Mouse (Mus musculus): ENCODE data around the gene S100a11.
A peak's percentile ranks its signal among the peaks of the same experiment; 100 is the strongest.
"Not testable (repeated sequence)": the region's sequence is repeated elsewhere in the genome, so short reads cannot be mapped to it uniquely, and the experiment has no call there.

S100a11 gene

DNA sequence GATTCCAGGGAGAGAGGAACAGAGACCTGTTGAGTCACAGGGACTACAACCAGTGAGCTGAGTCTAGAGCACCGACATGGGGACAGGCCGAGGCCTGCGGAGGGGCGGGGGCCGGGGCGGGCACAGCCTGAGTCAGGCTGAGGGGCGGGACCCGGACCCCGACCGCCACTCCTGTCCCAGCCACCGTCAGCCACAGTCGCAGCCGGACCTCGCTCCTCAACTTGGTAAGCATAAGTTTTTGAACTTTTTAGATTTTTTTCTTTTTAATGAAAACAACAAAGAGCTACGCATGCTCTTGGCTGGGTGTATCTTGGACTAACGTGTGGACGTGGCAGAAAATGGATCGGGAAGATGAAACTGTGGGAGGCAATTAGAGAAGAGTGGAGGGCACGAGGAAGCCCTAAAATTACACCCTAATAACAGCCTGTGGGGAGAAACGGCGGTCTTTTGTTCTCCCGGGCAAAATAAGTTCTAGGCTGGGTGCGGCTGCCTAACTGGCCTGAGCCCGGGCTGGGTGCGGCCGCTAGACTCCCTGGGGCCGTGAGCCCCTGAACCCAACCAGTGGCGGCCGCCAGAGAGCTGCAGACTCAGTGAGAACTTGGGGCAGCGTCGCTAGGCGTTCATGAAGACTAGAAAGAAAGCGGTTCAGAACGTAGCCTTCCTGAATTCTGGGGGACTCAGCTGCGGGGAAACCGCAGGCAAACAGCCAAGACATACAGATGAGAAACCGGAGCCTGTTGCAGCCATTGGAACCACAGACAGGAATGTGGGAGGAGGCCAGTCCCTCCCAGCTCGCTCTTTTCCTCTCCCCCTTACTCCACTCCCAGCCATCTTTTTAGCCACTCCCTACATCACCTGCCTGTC lies at the start of gene S100a11:
Gene S100a11 (plus strand): TSS at position 159 of the 864 bp plus-strand sequence.
- DNase-seq, result peak; percentile 50 to 53

DNA sequence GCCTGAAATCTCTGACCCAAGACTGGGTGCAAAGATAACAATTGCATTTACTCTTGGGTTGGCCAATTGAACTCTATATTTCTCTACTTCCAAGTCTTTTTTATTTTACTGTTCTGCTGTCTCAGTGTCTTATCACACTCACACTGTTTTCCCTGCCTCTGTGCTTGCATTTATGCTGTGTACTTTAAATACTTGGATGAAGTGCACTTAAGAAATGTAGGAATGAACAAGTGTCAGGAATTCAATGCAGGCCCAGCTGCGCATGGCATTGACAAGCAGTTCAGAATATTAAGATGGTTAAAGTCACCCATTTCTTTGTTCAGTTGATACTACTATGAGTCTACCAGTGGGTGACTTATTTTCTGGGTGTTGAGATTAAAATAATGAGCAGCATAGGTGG lies 40.2 kb upstream of the S100a11 start:
- DNase-seq, result no peak

DNA sequence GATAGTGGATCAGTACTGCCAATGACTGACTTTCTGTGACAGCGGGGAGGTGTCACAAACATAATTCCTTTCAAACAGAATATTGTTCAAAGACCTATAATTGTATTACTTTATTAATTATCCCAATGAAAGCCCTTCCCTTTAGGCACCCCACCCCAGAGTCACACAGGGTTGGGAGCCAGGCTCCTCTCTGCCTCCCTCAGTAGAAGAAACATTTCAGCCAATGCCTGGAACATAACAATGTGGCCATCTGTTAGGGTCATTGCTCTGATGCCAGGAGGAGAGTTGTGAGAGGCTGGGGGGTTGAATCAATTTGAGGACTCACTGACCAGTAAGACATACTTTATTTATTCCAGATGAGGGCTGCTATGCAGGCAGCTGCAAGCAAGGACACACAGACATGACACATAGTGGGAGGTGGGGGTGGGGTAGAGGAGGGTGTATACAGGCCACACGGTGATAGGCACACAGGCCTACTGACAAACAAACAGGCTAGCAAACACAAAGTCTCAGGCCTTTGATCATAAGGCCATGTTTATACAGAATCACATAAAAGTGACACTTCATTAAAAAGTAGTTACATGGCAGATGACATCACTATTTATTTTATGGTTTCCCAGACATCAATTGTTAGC lies 38.2 kb upstream of the S100a11 start:
- DNase-seq, result no peak

DNA sequence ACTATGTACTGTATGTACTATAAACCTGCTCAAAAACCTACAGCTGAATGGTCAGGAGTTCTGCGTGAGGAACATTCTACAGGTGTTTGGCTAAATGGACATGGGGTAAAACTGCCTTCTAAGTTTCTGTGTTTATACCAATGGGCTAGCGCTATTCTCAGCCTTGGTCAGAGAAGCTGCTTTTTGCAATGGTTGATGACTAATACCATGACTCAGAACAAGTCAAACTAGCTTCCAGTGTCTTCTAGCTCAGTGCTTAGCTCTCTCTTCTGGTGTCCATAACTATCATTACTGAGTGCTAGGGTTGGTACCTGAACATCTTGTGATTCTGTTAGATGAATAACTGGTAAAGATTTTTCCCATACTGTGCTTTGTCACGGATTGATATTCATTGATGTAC lies 34.7 kb upstream of the S100a11 start:
- no peak for DNase-seq

DNA sequence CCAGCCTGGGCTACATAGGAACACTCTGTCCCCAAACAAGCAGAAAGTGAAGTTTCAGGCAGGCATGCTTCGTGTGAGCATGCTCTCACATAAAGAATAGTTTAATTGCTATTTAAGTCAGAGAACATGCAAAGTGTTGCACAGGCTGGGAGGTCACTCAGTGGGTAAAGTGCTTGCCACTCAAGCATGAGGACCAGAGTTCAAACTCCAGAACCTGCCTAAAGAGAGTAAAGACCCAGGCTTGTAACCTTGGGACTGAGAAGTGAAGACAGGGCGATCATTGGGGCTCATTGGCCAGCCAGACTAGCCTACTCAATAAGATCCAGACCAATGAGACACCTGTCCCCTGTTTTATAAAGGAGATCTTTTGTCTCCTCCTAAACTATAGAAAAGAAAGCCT lies 31.7 kb upstream of the S100a11 start:
- no peak for DNase-seq

DNA sequence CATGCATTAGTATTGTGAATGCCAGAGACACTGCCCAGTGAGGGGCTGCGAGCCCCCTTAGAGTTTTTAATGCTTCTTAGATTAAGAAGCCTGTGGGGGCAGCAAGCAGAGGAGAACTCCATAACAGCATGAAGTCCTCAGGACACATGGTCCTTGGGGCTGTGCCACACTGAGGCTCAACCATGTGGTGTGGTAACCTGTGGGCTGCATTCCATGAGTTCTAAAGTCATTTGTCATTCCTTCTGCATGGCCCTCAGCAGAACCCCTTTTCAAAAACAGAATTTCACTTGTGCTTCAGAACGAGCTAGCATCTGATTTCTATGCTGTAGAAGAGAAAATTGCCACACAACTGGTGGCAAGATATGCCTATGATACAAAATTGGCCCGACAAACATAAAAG lies 28.1 kb upstream of the S100a11 start:
- no peak for DNase-seq

DNA sequence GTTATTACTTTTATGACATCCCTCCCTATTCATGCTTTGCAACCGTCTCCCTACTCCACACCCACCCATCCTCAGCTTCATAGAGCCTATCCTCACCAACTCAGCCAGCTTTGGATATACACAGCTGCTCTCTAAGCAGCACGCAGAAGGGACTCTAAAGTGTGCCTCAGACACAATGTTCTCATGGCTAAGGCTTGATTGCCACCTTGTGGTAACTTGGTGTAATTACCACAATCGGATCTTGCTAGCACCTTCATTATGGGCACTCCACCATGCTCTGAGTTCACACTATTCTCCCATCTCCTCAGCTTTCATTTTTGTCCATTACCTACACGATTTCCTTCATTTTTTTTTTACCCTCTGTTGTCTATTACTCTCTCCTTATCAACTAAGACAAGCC lies 26.3 kb upstream of the S100a11 start:
- peak; percentile 4 to 14 for DNase-seq

DNA sequence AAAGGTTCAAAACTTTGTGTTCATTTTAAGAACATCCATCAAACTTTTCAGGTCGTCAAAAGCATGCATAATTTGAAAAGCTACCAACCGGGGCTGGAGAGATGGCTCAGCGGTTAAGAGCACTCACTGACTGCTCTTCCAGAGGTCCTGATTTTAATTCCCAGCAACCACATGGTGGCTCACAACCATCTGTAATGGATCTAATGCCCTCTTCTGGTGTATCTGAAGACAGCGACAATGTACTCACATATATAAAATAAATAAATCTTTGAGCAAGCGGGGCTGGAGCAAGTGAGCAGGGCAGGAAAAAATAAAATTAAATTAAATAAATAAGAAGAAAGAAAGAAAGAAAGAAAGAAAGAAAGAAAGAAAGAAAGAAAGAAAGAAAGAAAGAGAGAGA lies 25.5 kb upstream of the S100a11 start:
- not testable (repeated sequence) for DNase-seq

DNA sequence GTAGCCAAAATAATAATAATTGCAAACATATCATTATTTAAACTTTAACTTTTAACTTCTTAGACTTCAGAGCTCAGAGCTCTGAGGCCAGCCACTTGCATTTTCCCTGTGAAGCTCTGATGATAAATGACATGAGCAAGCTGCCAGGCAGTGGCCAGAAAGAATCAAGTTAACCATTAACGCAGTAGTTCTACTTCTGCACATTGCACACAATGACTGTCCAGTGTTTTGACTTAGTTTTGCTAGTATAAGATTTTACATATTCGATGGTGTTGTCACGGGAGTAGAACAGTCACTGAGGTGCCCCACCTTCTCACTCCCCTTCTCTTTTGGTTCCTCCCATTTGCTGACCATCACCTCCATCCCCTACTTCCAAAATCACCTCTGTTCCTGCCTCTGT lies 23.2 kb upstream of the S100a11 start:
- no peak for DNase-seq

DNA sequence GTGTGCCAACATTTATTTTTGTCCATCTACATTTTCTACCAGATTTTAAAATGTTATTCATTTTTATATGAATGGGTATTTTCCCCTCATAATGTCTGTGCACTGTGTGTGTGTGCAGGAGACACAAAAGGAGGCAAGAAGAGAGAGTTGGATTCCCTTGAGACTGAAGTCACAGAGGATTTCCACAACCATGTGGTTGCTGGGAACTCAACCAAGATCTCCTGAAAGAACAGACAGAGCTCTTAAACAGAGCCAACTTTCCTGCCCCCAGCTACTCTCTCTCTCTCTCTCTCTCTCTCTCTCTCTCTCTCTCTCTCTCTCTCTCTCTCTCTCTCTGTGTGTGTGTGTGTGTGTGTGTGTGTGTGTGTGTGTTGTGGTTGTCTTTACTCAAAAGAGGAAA lies 21.2 kb upstream of the S100a11 start:
- no peak for DNase-seq

DNA sequence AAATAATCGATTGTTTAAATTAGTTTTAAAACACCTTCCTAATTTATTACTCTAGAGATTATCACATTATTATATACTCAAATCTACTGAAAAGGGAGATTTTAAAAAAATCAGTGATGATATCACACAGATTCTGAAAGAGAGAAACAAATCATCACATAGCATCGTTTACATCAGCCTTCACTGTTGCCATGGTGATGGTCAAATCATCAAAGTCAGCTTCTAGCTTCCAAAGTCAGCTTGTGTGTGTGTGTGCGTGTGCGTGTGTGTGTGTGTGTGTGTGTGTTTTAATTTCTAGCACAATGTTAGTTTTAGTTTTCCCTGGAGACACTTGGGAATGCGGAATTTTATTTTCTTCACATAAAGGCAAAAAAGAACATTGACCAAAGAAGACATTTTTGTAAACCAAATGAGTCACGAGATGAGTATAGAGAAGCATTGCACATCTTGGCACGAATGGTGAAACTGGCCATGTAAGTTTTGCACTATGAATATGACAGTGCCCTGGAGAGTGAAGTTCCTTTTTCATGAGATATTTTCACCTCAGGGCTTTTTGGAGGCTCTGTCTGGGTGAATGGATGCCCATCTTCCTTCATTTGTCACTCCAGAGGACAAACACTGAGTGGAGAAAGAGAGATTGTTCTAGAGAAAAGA lies 15.6 kb upstream of the S100a11 start:
- DNase-seq, result no peak

DNA sequence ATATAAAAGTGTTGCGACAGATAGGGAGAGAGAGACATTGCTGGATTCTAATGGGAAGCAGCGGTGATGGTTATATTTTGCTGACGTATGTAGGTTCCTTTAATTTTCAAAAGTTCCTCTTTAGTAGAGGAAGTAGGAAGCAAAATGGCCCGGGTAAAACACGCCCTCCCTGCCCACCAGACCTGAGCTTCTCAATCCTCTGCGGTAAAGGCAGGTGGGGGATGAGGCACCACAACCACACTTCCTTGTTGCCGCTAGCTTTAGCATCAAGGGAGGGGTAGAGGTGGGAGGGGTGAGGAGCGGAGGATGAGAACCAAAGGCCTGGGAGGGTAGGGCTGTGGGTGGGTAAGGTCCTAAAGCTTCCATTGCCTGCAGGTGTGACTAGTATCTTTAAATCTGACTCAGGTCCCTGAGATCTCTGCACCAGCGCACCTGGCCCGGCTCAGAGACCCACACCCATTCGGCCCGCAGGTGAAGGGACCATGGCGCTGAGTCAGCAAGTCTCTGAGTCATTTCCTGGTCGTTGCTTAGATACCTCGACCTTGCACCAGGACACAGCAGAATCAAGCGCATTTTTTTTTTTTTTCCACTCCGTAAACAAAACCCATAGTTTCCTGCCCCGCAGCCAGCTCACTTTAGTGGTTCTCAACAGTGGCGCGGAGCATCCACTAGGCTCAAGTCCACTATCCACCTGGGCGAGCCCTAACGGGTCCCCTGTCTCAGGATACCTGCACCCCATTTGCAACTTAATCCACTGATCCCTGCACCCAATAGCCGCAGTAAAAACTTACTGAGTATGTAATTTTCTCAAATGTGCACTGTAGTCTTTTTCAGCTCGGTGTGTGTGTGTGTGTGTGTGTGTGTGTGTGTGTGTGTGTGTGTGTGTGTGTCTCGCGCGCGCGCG lies 14.1 kb upstream of the S100a11 start:
- DNase-seq, result peak; percentile 87 to 93

DNA sequence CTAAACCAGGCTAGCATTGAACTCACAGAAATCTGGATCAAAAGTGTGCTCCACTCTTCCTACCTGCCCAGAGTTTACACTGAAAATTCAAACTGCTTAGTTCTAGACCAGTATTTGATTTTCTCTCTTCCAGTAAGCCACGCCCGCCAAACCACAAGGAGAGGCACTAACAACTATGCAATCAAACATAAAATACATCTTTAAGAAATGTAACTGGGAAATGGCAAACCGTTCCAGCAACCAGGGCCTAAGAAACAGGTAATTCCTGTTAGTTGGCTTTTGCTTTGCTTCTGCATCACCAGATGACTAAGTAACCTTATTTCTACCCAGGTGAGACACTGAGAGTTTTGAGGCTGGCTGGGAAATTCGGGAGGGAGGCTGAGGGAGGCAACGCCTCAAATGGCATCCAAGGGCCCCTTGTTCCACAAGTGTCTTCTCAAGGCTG lies 13.4 kb upstream of the S100a11 start:
- peak; percentile 25 to 38 for DNase-seq

DNA sequence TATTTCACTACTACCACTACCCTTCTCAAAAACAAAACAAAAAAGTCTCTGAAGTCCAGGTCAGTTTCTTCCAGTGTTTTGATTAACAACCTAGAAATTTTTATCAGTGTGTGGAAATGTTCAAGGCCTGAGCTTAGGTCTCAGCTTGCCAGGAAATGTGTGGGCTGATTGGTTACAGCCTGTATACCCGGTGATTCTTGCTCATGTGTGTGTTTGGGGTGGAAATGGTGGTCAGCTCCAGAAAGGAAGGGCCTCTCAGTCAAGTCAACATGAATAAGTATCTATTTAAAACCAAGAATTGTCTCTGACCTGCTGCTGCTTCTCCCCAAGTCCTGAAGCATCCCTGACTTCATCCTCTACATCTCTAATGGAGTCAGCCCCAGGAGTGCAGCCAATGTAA lies 11.0 kb upstream of the S100a11 start:
- no peak for DNase-seq

DNA sequence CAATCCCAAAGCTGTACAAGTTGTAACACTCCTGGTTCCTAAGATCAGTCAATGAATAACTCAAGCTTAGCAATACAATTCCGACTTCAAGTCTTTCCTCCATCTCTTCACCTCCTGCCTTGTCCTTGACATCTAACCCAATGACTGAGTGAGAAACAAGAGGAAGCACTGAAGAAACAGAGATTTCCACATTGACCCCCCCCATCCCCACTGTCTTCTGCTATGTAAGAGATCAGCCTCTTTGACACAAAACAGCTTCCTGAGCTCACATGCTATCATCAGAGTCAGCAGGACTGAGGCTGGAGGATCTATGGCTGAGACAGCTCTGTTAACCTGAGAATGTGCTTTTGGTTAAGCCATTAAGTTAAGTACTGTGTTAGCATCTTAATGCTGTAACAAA lies 9.3 kb upstream of the S100a11 start:
- DNase-seq, result no peak

DNA sequence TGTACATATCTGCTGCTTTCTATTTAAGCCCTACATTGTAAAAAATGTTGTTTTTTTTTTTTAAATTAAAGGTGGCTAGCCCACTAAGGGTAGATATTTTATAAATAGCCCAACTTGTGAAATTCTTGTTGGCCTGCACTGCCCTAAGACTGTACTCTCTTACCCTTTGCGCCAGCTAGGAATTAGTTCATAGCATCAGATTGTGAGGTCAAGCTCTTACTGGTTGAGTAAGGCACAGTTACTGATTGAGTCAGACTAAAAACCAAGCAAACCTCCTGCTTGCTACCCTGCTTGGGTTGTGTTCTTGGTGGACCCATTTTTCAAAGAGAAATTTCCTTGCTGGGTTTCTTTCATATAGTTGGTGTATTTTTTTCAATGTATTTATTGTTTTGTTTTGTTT lies 8.5 kb upstream of the S100a11 start:
- no peak for DNase-seq

DNA sequence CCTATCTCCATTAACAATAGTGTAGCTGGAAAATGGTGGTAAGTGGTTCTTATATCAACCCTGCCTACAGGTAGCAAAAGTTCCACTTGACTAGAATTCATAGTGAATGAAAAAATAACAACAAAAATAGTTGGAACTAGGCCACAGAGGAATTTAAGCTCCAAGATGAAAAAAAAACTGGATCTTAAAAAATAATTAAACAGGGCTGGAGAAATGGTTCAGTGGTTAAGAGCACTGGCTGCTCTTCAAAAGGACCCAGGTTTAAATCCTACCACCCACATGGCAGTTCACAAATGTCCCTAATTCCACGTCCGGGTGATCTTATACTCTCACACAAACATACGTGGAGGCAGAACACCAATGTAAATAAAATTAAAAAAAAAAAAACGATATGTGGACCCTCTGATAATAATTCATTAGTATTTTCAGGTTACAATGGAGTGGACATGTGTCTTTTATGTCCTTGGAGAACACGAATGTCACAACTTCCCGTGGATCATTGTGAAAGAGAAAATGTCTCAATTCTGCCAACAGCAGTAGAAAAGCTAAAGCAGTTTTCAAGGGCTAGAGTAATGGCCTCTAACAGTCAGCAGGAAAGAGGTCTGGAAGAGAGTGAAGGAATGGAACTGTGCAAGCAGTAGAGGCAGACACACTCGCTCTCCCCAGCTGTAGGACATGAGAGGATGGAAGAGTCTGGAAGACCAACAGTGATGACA lies 7.7 kb upstream of the S100a11 start:
- DNase-seq, result no peak

DNA sequence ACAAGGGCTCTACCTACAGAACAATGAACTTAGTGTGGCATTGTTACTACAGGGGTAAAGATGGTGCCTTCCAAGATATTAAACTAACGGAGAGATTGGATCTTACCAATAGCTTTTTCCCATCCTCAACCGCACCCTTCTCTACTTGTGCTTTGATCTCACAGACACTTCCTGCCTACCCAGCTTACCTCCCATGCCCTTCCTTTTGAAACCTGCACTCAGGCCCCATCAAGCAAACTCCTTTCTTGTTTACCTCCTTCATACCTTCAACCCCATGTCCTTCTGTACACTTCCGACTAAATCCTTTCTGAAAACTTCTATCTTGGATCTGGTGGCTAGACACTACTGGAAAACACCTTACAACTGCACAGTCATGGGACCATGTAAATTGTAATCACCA lies 5.7 kb upstream of the S100a11 start:
- no peak for DNase-seq

DNA sequence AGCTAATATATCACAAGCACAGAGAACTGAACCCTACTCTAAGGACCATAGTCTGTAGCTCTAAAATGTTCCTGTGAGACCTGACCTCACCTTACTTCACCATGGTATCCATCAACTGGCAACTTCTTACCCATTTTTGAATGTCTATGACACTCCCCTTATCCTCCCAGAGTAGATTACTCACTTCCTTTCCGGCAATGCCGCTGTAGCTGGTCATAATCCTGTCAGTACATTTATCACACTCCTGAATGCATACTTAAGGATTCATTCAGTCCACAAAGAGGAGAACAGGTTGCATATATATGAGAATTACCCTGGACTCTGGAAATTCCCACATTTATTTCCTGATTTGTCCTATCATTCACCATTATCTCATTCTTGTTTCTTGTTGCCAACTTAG lies 2.9 kb upstream of the S100a11 start:
- DNase-seq, result no peak

DNA sequence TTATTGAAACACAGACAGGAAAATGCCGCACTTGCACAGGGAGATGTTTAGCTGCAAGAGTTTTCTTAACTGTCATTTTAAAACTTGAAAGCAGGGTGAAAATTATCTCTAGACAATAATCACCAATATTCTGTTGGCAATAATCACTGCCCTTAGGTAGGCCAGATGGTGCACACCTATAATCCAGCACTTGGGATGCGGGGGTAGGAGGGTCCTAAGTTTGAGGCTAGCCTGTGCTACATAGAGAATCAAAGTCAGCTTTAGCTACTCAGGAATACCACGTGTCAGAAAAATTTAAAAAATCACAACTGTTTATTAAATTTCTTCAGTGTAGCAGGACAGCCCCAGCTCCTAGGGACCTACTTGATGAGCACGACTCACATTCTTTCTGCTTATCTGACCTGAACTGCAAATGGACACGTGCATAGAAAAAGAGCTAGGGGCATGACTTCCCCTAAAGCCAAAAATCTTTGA lies 395 bp upstream of the S100a11 start:
- DNase-seq, result no peak

DNA sequence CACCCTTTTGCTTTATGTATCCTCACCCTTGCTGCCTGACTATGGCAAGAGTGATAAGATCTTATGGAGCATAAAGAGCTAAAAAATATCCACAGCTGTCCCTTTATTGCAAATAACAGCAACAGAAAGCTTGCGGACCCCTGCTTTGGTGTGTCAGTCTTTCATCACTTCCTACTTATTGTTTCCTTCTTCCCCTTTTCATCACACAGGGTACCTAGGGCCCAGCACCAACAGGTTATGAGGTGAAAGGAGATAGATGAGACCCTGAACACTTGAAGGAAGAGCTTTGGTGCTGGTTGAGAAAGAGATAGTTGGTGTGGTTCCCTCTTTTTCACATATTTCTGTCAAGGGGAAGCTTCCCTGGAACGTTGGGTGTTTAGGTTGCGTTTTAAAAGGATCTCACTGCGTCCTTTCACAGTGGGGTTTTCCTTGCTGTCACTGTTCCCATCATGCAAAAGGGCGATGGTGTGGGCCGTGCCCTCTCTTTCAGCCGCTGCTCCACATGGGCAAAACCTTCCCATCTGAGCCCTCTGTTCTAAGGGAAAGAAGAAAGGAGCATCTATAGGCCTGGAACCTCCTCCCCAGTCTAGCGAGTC lies 1.3 kb downstream of the S100a11 start:
- DNase-seq, result no peak

DNA sequence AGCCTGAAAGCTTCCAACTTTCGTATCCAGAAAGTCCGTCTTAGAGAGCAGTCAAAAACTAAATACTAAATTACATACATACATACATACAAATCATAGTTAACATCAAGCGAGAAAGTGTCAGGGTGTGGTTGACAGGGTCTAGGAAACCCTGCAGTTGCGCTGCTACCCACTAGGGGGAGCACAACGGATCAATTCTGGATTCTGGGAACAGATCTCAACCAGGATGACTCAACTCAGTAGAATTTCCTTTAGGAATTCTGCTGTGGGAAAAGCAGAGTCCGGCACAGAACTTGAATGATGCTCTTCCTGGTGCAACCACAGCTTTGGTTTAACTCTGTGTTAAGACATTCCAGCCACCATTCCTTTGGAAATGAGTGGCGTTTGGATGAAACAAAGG lies 2.3 kb downstream of the S100a11 start:
- DNase-seq, result peak; percentile 30 to 42

Measured in thymus, postnatal 36 days (tissue).